In genomic region chr3:51785796-51786195, GRCm38 (mm10) we compare ENCODE assay signal across 23 mouse cellular contexts.
DNase-seq lines count a peak whose midpoint lies in the region; ATAC-seq and TF ChIP-seq lines count a peak whose summit lies in the region.
"Had no signal": no experiment of that assay in that cellular context is flagged by ENCODE, and none has a peak within 500 bp of the region (broad histone marks: within the 10 kb centered on the region; RNA-seq: fewer than 3 reads in every experiment).

No protein-coding gene starts in this region.

- H3K9me3 ChIP-seq in hindbrain, embryonic 10.5 days: no peaks in the 10 kb centered on the region
- no peaks in the 10 kb centered on the region for H3K9me3 ChIP-seq in hindbrain, embryonic 11.5 days (ENCODE audit: control insufficient read depth, low read length)
- H3K9me3 ChIP-seq in embryonic facial prominence, embryonic 10.5 days: no peaks in the 10 kb centered on the region
- H3K9me3 ChIP-seq in limb, embryonic 10.5 days (replicated peaks): no peaks in the 10 kb centered on the region
- no peaks in the 10 kb centered on the region for H3K9me3 ChIP-seq in intestine, postnatal 0 days (ENCODE audit: control insufficient read depth)
- H3K9me3 ChIP-seq: G1E; limb, embryonic 12.5 days; liver, embryonic 13.5 days had no signal

- H3K4me1 ChIP-seq in hindbrain, embryonic 10.5 days (replicated peaks): peaks cover 42% of the 10 kb centered on the region
- H3K4me1 ChIP-seq in hindbrain, embryonic 11.5 days (replicated peaks; ENCODE audit: control insufficient read depth, insufficient read depth, low read length): peaks cover 13% of the 10 kb centered on the region
- H3K4me1 ChIP-seq in embryonic facial prominence, embryonic 10.5 days: peaks cover 37% of the 10 kb centered on the region
- H3K4me1 ChIP-seq in limb, embryonic 10.5 days: peaks cover 34% of the 10 kb centered on the region
- no peaks in the 10 kb centered on the region for H3K4me1 ChIP-seq in intestine, postnatal 0 days (replicated peaks; ENCODE audit: control insufficient read depth, insufficient read depth, low read length)

- peak overlapping the region; percentile 71 for H3K27ac ChIP-seq in hindbrain, embryonic 10.5 days
- no peak overlapping the region; the same call in 1 of the 2 replicates for H3K27ac ChIP-seq in hindbrain, embryonic 11.5 days (ENCODE audit: low read depth, low read length)
- peak overlapping the region; percentile 48; the same call in 1 of the 2 replicates for H3K27ac ChIP-seq in embryonic facial prominence, embryonic 10.5 days (replicated peaks)
- peak overlapping the region; percentile 7; the same call in 1 of the 2 replicates for H3K27ac ChIP-seq in limb, embryonic 10.5 days
- no peak overlapping the region for H3K27ac ChIP-seq in intestine, postnatal 0 days (ENCODE audit: low read depth, low read length)
- H3K27ac ChIP-seq: gastrocnemius, adult 2 months; kidney, postnatal 0 days; limb, embryonic 12.5 days; liver, embryonic 13.5 days had no signal

- peak; percentile 31 to 69 for DNase-seq in adrenal gland, adult (ENCODE audit: inconsistent age in 2 of 2, low spot score in 1 of 2)
- DNase-seq in adrenal gland, postnatal 36 days: no peak
- DNase-seq in hindbrain, embryonic 10.5 days (ENCODE audit: low spot score): no peak
- no peak for DNase-seq in hindbrain, embryonic 11.5 days (ENCODE audit: low spot score)
- no peak for DNase-seq in embryonic facial prominence, embryonic 10.5 days (ENCODE audit: low spot score)
- DNase-seq in limb, embryonic 10.5 days (ENCODE audit: low spot score): no peak
- DNase-seq in gastrocnemius, adult 18-20 months (ENCODE audit: low spot score): no peak
- DNase-seq: adrenal gland, postnatal 25 days; cerebellum, adult 11-12 months; cerebellum, postnatal 25 days; gastrocnemius, adult 2 months; kidney, adult 11 months; liver, embryonic 13.5 days; lung, embryonic 14.5 days; lung, postnatal 4 days; right cerebral cortex, adult 18-20 months; thymus, adult 18-20 months; thymus, postnatal 4 days had no signal

- H3K27me3 ChIP-seq in hindbrain, embryonic 10.5 days (ENCODE audit: insufficient read depth, poor library complexity, severe bottlenecking): no peaks in the 10 kb centered on the region
- H3K27me3 ChIP-seq in hindbrain, embryonic 11.5 days (ENCODE audit: control insufficient read depth, insufficient read depth, low read length): no peaks in the 10 kb centered on the region
- no peaks in the 10 kb centered on the region for H3K27me3 ChIP-seq in embryonic facial prominence, embryonic 10.5 days (replicated peaks; ENCODE audit: low read depth, poor library complexity, severe bottlenecking)
- H3K27me3 ChIP-seq in limb, embryonic 10.5 days (ENCODE audit: low read depth, poor library complexity, severe bottlenecking): no peaks in the 10 kb centered on the region
- H3K27me3 ChIP-seq in intestine, postnatal 0 days (replicated peaks; ENCODE audit: control insufficient read depth, insufficient read depth, low read length): no peaks in the 10 kb centered on the region
- H3K27me3 ChIP-seq: limb, embryonic 12.5 days; liver, embryonic 13.5 days had no signal

- no peak for TF ChIP-seq CTCF in intestine, postnatal 0 days (IDR thresholded peaks at IDR 0.05; ENCODE audit: low read depth)

- no peak for ATAC-seq in hindbrain, embryonic 11.5 days (ENCODE audit: low FRiP score)
- ATAC-seq in intestine, postnatal 0 days: no peak
- ATAC-seq: forebrain, embryonic 14.5 days had no signal

- no peaks in the 10 kb centered on the region; the same call in 1 of the 2 replicates for H3K36me3 ChIP-seq in hindbrain, embryonic 10.5 days
- H3K36me3 ChIP-seq in hindbrain, embryonic 11.5 days (ENCODE audit: control insufficient read depth, insufficient read depth, low read length): no peaks in the 10 kb centered on the region
- H3K36me3 ChIP-seq in embryonic facial prominence, embryonic 10.5 days (replicated peaks): no peaks in the 10 kb centered on the region
- H3K36me3 ChIP-seq in limb, embryonic 10.5 days: no peaks in the 10 kb centered on the region
- H3K36me3 ChIP-seq in intestine, postnatal 0 days (ENCODE audit: control insufficient read depth, insufficient read depth): no peaks in the 10 kb centered on the region
- H3K36me3 ChIP-seq: G1E; limb, embryonic 12.5 days; liver, embryonic 13.5 days had no signal

- H3K4me2 ChIP-seq in hindbrain, embryonic 11.5 days (replicated peaks; ENCODE audit: low read depth, low read length): no peak overlapping the region
- no peak overlapping the region for H3K4me2 ChIP-seq in intestine, postnatal 0 days (replicated peaks; ENCODE audit: low read depth)
- H3K4me2 ChIP-seq: limb, embryonic 12.5 days; liver, embryonic 13.5 days; lung, embryonic 14.5 days had no signal

- H3K4me3 ChIP-seq in hindbrain, embryonic 10.5 days: no peak overlapping the region
- no peak overlapping the region for H3K4me3 ChIP-seq in hindbrain, embryonic 11.5 days (ENCODE audit: low read depth, low read length)
- no peak overlapping the region for H3K4me3 ChIP-seq in embryonic facial prominence, embryonic 10.5 days
- no peak overlapping the region for H3K4me3 ChIP-seq in limb, embryonic 10.5 days
- H3K4me3 ChIP-seq in intestine, postnatal 0 days (ENCODE audit: low read depth, low read length): no peak overlapping the region
- H3K4me3 ChIP-seq: gastrocnemius, adult 2 months; limb, embryonic 12.5 days; liver, embryonic 13.5 days had no signal

- 82% methylated on average over 7 of the region's 7 CpGs for WGBS in hindbrain, embryonic 10.5 days
- WGBS in hindbrain, embryonic 11.5 days: 80% methylated on average over 7 of the region's 7 CpGs
- 86% methylated on average over 7 of the region's 7 CpGs for WGBS in embryonic facial prominence, embryonic 10.5 days
- WGBS in limb, embryonic 10.5 days: 71% methylated on average over 7 of the region's 7 CpGs
- 81% methylated on average over 7 of the region's 7 CpGs for WGBS in intestine, postnatal 0 days

- H3K9ac ChIP-seq in hindbrain, embryonic 11.5 days (ENCODE audit: low read depth, low read length): no peak overlapping the region
- no peak overlapping the region for H3K9ac ChIP-seq in intestine, postnatal 0 days (ENCODE audit: low read depth, low read length)
- H3K9ac ChIP-seq: limb, embryonic 12.5 days; liver, embryonic 13.5 days; lung, embryonic 14.5 days had no signal

Comparison
In these comparisons a context has a peak if more than half of its experiments do, and no peak if none do; other contexts are left out.
1. DNase-seq: peak in adrenal gland, adult (2 of 2); none in adrenal gland, postnatal 36 days (0 of 2), hindbrain, embryonic 10.5 days (single experiment), hindbrain, embryonic 11.5 days (single experiment), embryonic facial prominence, embryonic 10.5 days (single experiment), limb, embryonic 10.5 days (single experiment) and gastrocnemius, adult 18-20 months (single experiment).
2. H3K27ac ChIP-seq: peak in hindbrain, embryonic 10.5 days (single experiment), embryonic facial prominence, embryonic 10.5 days (single experiment) and limb, embryonic 10.5 days (single experiment); none in hindbrain, embryonic 11.5 days (single experiment) and intestine, postnatal 0 days (single experiment).